Mouse (Mus musculus) liver, embryonic 13.5 days (tissue): ENCODE measurements around the gene Hmgn2. TPM values are rescaled to one million over a fixed set of nuclear protein-coding genes. Genes with fewer than 3 reads are reported as not detected.

Source experiments
- polyA plus RNA-seq: library from polyadenylated mRNA; unstranded; fragments of >200 nt; fragmentation: Nextera tagmentation; extraction: Ambion mirVana; gene quantifications from 2 replicates; pipeline ENCODE4 v1.2.1, GENCODE M21; 2015

The Hmgn2 gene
- polyA plus RNA-seq, 1 experiment from 2014 or later: 779 TPM

Other genes starting within 250 kb of the Hmgn2 start
- 8.0 and 9.0 TPM in 2 replicates for gene Arid1a, start 211.9 kb downstream of the Hmgn2 start, polyA plus RNA-seq
- 50.3 and 54.2 TPM in 2 replicates for gene Rps6ka1, start 80.9 kb downstream of the Hmgn2 start, polyA plus RNA-seq
- gene Dhdds, start 32.3 kb upstream of the Hmgn2 start, polyA plus RNA-seq: 19.7 and 23.5 TPM in 2 replicates
- gene Lin28a, start 50.2 kb upstream of the Hmgn2 start, polyA plus RNA-seq: 1.8 and 2.0 TPM in 2 replicates
- not detected in 2 replicates for gene Zfp683, start 85.2 kb upstream of the Hmgn2 start, polyA plus RNA-seq
- 0.22 and 0.25 TPM in 2 replicates for gene Crybg2, start 92.2 kb upstream of the Hmgn2 start, polyA plus RNA-seq
- gene Cd52, start 126.4 kb upstream of the Hmgn2 start, polyA plus RNA-seq: 24.6 and 27.7 TPM in 2 replicates
- gene Ubxn11, start 133.9 kb upstream of the Hmgn2 start, polyA plus RNA-seq: 1.7 and 2.3 TPM in 2 replicates
- 158 and 171 TPM in 2 replicates for gene Sh3bgrl3, start 160.1 kb upstream of the Hmgn2 start, polyA plus RNA-seq
- 27.8 and 35.1 TPM in 2 replicates for gene Cep85, start 218.5 kb upstream of the Hmgn2 start, polyA plus RNA-seq
- not detected in 2 replicates for gene Gm7534, start 234.4 kb upstream of the Hmgn2 start, polyA plus RNA-seq